Mouse (Mus musculus) thymus, postnatal 0 days (tissue): ENCODE data around the gene Drd4. TPM values are rescaled to one million over a fixed set of nuclear protein-coding genes. Genes with fewer than 3 reads are reported as not detected.

Experiments
- DNase-seq: peaks from one replicate; pipeline ENCODE4 v3.0.0-alpha.2; 2015; ENCODE audit warnings: low spot score
- polyA plus RNA-seq: library from polyadenylated mRNA; unstranded; fragments of >200 nt; fragmentation: Nextera tagmentation; extraction: Ambion mirVana; gene quantifications from 2 replicates; pipeline ENCODE4 v1.2.1, GENCODE M21; 2015

Drd4 gene
- polyA plus RNA-seq, 1 experiment from 2014 or later: 0.40 TPM

GRCm38 (mm10) chr7:141335044-141335579 lies 43.3 kb downstream of the Drd4 start:
- DNase-seq: no peak

- no peak for DNase-seq
Measured at GRCm38 (mm10) chr7:141335682-141336081, 43.9 kb downstream of the Drd4 start.

GRCm38 (mm10) chr7:141336296-141336695 lies 44.5 kb downstream of the Drd4 start:
- DNase-seq: no peak

GRCm38 (mm10) chr7:141337716-141338416 lies 46.1 kb downstream of the Drd4 start:
- DNase-seq: no peak

GRCm38 (mm10) chr7:141338576-141339131 lies 46.8 kb downstream of the Drd4 start, which contains the start of gene Eps8l2:
Gene Eps8l2, plus strand, starts transcription at chr7:141338880.
- peak; percentile 43 for DNase-seq

- no peak for DNase-seq
Measured at GRCm38 (mm10) chr7:141339215-141339920, 47.6 kb downstream of the Drd4 start.

GRCm38 (mm10) chr7:141340023-141340422 lies 48.2 kb downstream of the Drd4 start:
- DNase-seq: no peak

- DNase-seq: no peak
Measured at GRCm38 (mm10) chr7:141340476-141340875, 48.7 kb downstream of the Drd4 start.

GRCm38 (mm10) chr7:141341689-141342226 lies 50.0 kb downstream of the Drd4 start:
- DNase-seq: no peak

GRCm38 (mm10) chr7:141343230-141343629 lies 51.4 kb downstream of the Drd4 start:
- DNase-seq: no peak

GRCm38 (mm10) chr7:141343696-141344095 lies 51.9 kb downstream of the Drd4 start:
- DNase-seq: no peak

- DNase-seq: no peak
Measured at GRCm38 (mm10) chr7:141344787-141345186, 53.0 kb downstream of the Drd4 start.

Other genes starting within 250 kb of the Drd4 start
- gene B4galnt4, start 230.9 kb upstream of the Drd4 start, polyA plus RNA-seq: 2.0 and 2.5 TPM in 2 replicates
- gene Pkp3, start 213.8 kb upstream of the Drd4 start, polyA plus RNA-seq: 45.1 and 47.8 TPM in 2 replicates
- gene Sigirr, start 191.4 kb upstream of the Drd4 start, polyA plus RNA-seq: 45.9 and 51.9 TPM in 2 replicates
- gene Ano9, start 174.2 kb upstream of the Drd4 start, polyA plus RNA-seq: 0.18 and 0.33 TPM in 2 replicates
- 25.5 and 28.8 TPM in 2 replicates for gene Ptdss2, start 169.6 kb upstream of the Drd4 start, polyA plus RNA-seq
- gene Rnh1, start 119.1 kb upstream of the Drd4 start, polyA plus RNA-seq: 71.2 and 72.2 TPM in 2 replicates
- 58.8 and 66.5 TPM in 2 replicates for gene Hras, start 98.0 kb upstream of the Drd4 start, polyA plus RNA-seq
- gene Lrrc56, start 97.8 kb upstream of the Drd4 start, polyA plus RNA-seq: 2.5 and 2.9 TPM in 2 replicates
- gene Lmntd2, start 77.9 kb upstream of the Drd4 start, polyA plus RNA-seq: 1.1 and 1.8 TPM in 2 replicates
- 19.7 and 20.6 TPM in 2 replicates for gene Rassf7, start 76.1 kb upstream of the Drd4 start, polyA plus RNA-seq
- 63.0 and 67.4 TPM in 2 replicates for gene Phrf1, start 63.2 kb upstream of the Drd4 start, polyA plus RNA-seq
- gene Irf7, start 25.5 kb upstream of the Drd4 start, polyA plus RNA-seq: 46.6 and 46.7 TPM in 2 replicates
- 0.42 and 0.73 TPM in 2 replicates for gene Cdhr5, start 15.2 kb upstream of the Drd4 start, polyA plus RNA-seq
- gene Sct, start 12.9 kb upstream of the Drd4 start, polyA plus RNA-seq: 3.9 and 5.0 TPM in 2 replicates
- gene Deaf1, start 35.7 kb downstream of the Drd4 start, polyA plus RNA-seq: 25.6 and 27.6 TPM in 2 replicates
- 43.0 and 45.6 TPM in 2 replicates for gene Tmem80, start 35.7 kb downstream of the Drd4 start, polyA plus RNA-seq
- gene Eps8l2, start 46.9 kb downstream of the Drd4 start, polyA plus RNA-seq: 8.1 and 10.4 TPM in 2 replicates
- gene Taldo1, start 100.2 kb downstream of the Drd4 start, polyA plus RNA-seq: 379 and 423 TPM in 2 replicates
- gene Gatd1, start 122.1 kb downstream of the Drd4 start, polyA plus RNA-seq: 52.1 and 53.8 TPM in 2 replicates
- gene Cend1, start 137.5 kb downstream of the Drd4 start, polyA plus RNA-seq: 0.24 and 0.26 TPM in 2 replicates
- gene Slc25a22, start 145.9 kb downstream of the Drd4 start, polyA plus RNA-seq: 19.0 and 19.1 TPM in 2 replicates
- 13.2 and 14.2 TPM in 2 replicates for gene Pidd1, start 152.0 kb downstream of the Drd4 start, polyA plus RNA-seq
- gene Rplp2, start 155.4 kb downstream of the Drd4 start, polyA plus RNA-seq: 2,028 and 2,062 TPM in 2 replicates
- gene Pnpla2, start 163.2 kb downstream of the Drd4 start, polyA plus RNA-seq: 49.2 and 50.5 TPM in 2 replicates
- gene Cracr2b, start 169.1 kb downstream of the Drd4 start, polyA plus RNA-seq: 6.1 and 8.9 TPM in 2 replicates
- 11.7 and 13.0 TPM in 2 replicates for gene Cd151, start 175.4 kb downstream of the Drd4 start, polyA plus RNA-seq
- gene Polr2l, start 183.1 kb downstream of the Drd4 start, polyA plus RNA-seq: 73.5 and 85.3 TPM in 2 replicates
- gene Tspan4, start 183.2 kb downstream of the Drd4 start, polyA plus RNA-seq: 24.7 and 28.5 TPM in 2 replicates
- gene Chid1, start 247.9 kb downstream of the Drd4 start, polyA plus RNA-seq: 20.3 and 25.4 TPM in 2 replicates